Mouse (Mus musculus) T-cell, adult 2 months (primary cell): Measurements from ENCODE around the gene Foxm1.
"Not testable (repeated sequence)": the region's sequence is repeated elsewhere in the genome, so short reads cannot be mapped to it uniquely, and the experiment has no call there.

ENCODE experiments used
- DNase-seq: peaks from one replicate; pipeline ENCODE4 v3.0.0; 2022; ENCODE audit warnings: low spot score

Gene Foxm1

DNA sequence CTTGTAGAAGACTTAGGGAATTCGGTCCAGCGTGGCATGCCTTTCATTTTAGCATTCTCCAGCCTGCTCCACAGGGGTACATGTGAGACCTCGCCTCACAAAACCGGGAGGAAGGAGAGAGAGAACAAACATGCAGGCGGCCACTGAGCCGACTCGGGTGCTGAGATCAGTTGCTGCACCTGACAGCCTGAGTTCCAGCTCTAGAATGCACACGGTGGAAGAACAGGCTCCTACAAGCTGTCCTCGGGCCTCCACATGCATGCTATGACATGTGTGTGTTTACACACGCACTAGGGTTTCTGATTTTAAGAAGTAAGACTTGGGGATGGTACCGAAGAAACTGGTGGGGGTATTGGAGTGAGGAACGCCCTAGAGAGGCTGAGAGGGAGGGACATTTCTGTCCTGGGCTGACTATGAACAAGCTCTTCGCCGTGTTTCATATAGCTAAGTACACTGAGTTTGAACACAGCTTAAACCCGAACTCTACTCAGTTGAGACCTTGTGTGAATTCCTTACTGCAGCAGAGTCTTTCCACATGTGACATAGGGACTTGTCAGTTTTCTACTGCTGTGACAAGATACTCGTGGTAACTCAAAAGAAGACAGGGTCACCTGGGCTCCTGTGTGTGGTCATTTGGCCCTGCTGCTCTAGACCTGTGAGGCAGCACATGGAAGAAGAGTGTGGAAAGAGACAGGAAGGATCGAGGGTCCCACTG, 13.8 kb downstream of the Foxm1 start:
- no peak for DNase-seq

DNA sequence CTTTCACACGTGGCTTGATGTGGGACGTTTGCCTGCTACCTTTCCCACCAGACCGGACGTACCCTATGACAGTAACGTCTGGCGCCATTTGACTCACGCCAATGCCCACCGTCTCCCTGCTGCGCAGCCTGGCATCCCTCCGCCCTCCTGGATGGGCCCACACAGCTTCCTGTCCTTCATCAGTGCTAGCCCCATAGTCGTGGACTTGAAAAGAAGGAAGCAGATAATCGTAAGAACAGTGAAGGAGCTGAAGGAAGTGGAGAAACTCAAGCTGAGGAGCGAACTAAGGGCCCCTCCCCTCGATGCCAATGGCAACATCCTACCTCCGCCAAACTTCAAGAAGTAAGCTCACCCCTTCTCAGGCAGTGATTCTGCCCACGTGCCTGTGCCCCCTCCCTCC, 16.9 kb downstream of the Foxm1 start:
- DNase-seq: no peak

DNA sequence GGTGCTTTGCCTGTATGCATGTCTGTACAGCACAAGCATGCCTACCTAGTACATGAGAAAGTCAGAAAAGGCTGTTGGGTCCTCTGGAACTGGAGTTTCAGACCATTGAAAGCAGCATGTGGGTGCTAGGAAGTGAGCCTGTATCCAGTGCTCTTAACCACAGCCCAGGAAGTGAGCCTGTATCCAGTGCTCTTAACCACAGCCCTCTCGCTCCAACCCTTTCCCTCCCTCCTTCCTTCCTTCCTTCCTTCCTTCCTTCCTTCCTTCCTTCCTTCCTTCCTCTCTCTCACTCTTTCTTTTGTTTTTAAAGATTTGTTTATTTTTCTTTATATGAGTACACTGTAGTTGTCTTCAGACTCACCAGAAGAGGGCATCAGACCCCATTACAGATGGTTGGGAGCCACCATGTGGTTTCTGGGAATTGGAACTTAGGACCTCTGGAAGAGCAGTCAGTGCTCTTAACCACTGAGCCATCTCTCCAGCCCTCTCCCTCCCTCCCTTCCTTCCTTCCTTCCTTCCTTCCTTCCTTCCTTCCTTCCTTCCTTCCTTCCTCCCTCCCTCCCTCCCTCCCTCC, 17.9 kb downstream of the Foxm1 start:
- not testable (repeated sequence) for DNase-seq

DNA sequence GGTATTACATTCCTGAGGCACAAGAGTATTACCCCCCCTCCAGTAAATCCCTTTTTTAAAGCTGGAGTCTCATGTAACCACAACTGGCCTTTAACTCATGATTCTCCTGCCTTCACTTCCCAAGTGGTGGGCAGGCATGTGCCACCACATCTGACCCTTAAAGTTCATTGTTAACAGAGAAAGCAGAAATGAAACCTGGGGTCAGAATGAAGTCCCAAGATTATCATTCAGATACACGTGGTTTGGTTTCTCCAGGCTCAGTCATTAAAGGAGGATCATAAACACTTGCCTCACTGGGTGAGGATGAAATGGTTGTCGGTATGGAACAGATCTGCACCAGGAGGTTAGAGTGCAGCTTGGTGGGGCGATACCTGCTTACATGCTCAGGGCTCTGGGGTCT, 18.5 kb downstream of the Foxm1 start:
- no peak for DNase-seq

DNA sequence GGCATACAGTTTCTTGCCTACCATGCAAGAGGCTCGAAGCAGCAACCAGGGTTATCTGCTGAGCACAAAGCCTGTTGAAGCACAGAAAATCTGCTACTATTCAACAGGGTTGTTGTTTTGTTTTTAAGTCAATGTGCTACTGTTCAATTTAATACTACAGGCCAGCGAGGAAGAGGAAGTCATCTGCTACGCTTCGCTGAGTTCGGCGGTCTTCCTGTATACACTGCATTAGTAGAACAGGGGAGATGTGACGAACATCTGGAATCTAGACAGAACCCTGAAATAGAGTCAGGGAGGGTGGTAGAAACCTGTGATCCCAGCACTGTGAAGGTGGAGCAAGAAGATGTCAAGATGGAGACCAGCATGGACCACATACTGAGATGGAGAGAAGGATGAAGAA, 21.0 kb downstream of the Foxm1 start:
- no peak for DNase-seq

DNA sequence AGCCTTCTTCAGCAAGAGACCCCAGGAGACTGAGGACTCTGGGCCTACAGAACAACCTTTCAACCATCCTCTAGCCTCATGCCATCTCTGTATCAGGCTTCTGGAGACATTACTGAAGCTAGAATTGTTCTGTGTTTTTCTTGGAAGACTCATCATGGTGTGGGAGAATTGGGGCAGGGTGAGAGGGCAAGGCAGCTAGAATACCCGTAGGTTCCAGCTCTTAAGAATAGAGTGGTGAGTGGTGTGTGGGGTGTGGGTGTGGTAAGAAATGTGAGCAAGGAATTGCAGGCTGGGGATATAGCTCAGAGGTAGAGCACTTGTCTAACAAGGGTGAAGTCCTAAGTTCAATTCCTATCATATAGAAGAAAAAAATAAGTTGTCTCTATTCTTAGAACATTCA, 22.3 kb downstream of the Foxm1 start:
- DNase-seq: no peak

DNA sequence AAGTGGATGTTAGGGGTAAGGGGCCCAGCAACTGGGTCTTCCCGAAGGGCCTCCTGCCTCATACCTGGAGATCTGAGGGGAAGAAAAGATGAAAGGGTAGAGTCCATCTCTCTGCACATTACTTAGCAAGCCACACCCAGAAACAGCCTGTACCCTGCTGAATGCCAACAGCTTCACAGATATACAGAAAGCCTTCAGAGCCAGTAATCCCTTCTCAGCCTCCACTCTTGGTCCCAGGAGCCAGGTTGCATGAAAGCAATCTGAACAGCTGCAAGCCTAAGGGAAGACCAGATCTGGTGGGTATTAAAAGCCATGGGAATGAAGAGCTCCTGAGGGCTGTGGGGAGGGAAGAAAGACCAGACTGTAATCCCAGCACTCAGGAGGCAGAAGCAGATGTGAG, 26.4 kb downstream of the Foxm1 start:
- no peak for DNase-seq

DNA sequence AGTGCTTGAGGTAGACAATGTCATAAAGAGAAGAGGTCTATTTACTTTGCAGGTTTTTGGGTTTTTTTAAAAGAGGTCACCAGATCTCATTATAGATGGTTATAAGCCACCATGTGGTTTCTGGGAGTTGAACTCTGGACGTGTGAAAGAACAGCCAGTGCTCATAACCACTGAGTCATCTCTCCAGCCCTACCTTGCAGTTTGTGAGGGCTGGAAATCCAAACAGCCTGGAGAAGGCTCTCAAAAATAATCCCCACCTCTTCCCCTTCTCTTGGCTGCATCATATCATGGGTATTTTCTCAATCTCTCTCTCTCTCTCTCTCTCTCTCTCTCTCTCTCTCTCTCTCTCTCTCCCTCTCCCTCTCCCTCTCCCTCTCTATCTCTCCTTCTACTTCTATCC, 27.9 kb downstream of the Foxm1 start:
- DNase-seq: no peak

DNA sequence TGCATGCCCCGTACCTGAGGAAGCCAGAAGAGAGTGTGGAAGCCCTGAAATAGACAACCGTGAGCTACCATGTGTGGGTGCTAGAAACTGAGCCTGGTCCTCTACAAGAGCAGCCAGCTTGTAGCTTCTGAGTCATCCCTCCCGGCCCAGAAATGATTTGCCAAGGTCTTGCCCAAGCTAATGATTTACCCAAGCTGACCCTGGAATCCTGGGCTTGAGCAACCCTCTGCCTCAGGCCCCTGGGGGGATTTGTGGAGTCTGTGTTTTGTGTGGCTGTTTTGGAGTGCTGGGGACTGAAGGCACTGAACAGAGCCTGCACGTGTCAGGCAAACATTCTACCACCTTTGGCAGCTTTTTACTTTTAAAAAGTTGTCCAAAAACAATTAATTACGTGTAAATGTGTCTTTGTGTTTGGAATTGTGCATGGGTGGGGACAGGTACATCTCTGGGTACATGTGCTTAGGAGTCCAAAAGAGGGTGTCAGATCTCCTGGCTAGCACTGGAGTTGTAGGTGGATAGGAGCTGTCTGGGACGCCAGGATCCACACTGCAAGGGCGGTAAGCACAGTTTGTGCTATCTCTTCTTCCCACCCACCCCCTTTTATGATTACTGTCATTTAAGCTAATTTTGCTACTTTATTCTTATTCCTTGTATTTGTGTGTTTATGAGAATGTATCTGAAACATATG, 35.0 kb downstream of the Foxm1 start:
- DNase-seq: no peak

DNA sequence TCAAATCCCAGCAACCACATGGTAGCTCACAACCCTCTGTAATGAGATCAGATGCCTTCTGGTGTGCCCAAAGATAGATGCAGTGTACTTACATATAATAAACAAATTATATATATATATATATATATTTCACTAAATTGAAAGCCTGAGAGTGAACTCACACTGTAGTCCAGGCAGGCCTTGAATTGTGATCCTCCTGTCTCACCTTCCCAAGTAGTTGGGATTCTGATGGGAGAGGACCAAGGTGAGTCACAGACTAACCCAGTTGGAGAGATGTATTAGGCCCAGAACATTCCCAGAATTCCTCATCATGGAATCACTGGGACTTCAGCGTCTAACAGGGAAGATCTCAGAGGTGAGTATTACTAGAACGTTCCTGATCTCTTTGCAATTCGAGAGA, 36.2 kb downstream of the Foxm1 start, which contains the start of gene Nrip2:
Nrip2 (plus strand) TSS at position 301 of the 400 bp plus-strand sequence.
- no peak for DNase-seq

DNA sequence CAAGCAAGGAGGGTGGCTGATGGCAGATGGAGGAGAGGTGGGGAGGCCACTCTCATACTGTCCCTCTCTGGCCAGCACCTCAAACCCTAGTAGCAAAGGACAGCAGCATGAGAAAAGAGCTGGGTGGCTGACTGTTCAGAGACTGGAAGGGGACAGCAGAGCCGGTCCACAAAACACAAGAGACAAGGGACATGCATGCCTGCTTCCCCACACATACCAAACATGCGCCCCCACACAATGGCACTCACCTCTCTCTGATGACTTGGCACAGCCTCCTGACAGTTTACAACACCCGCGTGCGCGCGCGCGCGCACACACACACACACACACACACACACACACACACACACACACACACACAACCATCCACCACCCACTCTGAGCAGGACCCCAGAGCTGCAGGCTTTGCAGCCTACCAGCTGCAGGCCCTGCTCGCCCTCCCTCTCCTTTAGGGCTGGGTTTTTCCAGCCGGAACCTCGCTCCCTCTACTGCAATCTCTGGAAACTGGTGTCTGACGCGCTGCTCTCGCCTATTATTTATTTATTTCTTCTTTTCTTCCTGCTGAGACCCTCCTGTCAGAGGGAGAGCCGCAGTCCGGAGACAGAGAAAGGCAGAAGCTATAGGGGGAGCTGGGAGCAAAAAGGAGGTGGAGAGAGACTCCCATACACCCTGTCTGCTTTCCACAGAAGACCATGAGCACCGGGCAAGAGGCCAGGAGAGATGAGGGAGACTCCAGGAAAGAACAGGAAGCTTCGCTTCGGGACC, 36.8 kb downstream of the Foxm1 start:
- no peak for DNase-seq

DNA sequence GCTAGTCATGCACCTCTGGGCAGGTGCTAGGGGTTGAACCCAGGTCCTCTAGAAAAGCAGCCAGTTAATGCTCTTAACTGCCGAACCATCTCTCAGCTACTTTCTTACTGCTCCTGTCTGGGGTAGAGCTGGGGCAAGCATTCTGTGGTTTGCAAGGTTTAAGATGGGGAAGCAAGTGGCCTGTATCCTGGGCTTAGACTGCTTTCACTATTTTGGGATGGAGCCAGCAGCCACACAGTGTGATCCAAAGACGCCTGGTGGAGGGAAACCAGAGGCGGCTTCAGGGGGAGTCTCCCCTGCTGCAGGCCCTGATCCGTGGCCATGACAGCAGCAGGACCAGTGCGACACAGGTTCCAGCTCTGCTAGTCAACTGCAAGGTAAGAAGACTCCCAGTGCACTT, 41.9 kb downstream of the Foxm1 start:
- DNase-seq: no peak

DNA sequence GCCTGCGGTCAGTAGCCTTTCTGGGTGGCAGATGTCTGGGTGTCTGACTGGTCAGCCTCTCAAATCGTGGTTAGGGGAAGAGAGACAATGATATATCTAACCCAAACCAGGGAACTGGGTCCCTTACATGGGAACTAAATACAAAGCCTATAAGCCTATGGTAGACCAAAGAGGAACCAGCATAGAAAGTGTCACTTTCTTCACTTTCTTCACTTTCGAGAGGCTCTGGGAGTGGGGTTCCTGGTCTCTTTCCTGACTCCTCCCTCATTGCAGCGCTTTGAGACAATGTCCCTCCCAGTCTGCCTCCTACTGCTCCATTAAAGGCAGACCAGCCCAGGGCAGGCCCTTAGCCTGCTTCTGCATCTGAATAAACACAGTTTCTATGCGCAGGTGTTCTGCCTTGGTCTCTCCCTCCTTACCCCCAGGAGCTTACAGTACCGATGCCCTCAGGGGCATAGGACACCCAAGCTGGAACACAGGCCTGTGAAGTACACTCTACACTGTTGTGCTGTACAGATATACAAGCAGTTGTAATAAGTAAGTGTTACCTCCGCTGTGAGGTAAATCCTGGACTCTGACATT, 45.9 kb downstream of the Foxm1 start:
- no peak for DNase-seq

DNA sequence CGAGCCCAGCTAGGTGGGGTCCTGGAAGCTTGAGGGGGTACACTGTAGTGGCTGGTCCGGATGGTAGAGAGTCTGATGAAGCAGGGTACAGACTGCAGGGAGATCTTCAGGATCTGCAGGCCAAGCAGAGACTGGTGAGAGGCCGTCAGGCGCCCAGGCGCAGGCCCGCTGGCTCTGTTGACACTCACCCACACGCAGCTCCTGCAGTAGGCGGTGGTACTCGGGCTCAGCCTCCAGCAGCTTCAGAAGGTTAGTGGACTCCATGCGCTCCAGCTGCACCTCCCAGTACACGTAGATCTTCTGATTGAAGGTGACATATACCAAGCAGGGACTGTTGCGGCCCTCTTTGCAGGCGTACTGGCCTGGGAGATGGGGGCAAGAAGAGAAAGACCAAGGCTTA, 47.5 kb downstream of the Foxm1 start:
- no peak for DNase-seq

DNA sequence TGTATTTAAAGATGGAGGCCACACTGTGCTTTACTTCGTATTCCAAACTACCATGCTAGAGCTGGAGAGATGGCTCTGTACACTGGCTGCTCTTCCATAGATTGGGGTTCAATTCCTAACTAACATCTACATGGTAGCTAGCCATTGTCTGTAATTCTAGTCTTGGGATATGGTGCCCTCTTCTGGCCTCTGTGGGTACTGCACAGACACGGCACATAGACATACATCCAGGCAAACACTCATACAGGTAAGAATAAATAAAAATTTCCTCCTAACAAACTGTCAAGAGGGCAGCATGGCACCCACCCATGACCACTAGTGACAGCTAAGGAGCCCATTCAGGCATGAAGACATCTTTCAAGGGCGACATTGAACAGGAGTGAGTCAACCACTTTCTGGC, 48.3 kb downstream of the Foxm1 start:
- peak; percentile 53 for DNase-seq

DNA sequence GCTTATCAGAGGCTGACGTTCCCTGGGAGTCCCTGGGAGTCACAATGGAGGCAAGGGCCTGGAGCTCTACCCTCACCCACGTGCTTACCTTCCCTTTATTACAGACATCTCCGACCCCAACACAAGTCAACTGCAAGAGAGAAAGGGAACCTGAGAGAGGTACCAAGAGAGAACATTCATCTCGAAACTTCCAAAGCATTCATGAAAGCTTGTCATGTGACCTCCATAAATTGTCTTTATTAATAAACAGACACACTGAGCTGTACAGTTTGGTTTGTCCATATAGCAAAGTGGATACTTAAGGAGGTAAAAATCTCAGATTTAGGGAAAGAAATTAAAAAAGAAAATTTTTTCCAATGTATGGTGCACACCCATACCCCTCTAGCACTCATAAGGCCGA, 53.4 kb downstream of the Foxm1 start:
- no peak for DNase-seq

DNA sequence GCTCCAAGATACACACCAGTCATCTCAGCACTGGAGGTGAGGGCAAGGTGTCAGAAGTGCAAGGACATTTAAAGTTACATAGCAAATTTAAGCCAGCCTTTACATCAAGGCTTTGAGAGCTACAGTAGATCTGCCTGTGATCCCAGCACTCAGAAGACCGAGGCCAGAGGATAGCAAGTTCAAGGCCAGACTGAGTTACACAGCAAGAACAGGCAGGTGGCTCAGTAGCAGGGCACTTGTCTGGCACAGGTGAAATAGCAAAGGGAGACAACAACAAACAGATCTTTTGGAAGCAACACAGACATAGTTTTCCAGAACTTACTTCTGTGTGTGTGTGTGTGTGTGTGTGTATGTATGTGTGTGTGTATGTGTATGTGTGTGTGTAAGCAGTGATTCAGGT, 55.3 kb downstream of the Foxm1 start:
- no peak for DNase-seq

DNA sequence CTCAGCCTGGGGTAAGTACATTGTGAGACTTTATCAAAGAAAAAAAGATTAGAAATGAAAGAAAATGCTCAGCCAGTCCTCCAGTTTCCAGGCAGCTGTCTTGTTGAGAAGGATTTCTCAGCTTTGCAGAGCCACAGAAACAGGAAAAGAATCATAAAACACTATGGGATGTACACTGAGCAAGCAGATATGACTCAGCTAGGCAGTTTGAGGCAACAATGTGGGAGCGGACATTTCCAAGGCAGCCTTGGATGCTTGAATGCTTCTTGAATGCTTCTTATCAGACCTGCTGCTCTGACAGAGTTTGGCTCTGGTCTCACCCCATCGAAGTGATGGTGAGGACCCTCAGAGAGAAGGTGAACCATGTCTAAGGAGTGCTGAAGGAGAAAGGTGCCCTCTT, 58.3 kb downstream of the Foxm1 start:
- DNase-seq: no peak

DNA sequence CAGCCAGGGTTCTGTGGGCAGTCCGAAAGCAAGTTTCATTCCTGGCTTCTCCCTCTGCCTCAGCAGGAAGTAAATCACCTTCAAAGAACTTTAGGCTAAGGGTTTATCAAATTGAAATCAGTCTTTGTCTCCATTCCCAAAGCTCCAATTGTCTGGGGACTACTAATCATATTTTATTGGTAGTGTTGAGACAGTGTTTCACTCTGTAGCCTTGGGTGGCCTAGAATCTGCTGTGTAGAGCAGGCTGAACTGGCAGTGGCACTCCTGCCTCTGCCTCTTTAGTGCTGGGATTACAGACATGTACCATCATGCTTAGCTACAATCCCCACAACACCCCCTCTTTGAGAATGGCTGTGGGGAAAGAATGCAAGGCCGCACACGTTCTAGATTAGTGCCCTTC, 58.7 kb downstream of the Foxm1 start:
- no peak for DNase-seq

DNA sequence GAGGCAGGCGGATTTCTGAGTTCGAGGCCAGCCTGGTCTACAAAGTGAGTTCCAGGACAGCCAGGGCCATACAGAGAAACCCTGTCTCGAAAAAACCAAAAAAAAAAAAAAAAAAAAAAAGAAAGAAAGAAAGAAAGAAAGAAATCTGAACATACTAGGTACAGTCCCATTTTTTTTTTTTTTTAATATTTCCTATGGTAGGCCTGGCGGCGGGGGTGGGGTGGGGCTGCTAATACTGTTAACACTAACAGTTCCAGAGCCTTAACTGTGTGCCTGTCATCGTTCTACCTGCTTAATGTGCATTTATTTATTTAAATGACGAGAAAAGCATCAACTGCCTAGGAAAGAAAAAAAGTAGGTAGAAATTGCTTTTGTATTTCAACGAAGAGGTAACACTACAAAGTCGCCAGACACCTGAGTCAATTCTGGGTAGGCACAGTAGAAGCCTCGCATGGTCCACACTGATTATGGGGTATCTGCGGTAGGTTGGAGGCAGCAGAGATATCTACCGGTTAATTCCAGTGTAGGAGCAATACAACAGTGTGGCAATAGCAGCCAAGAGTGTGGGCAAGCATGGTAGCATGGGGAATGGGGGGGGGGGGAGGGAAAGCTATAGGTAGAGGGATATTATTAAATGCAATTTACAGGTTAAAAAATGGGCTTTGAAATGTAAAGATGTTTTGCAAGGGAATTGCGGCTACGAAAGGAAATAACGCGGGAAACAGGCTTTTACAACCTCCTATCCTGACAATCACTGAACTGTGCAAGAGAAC, 60.9 kb downstream of the Foxm1 start:
- DNase-seq: no peak

DNA sequence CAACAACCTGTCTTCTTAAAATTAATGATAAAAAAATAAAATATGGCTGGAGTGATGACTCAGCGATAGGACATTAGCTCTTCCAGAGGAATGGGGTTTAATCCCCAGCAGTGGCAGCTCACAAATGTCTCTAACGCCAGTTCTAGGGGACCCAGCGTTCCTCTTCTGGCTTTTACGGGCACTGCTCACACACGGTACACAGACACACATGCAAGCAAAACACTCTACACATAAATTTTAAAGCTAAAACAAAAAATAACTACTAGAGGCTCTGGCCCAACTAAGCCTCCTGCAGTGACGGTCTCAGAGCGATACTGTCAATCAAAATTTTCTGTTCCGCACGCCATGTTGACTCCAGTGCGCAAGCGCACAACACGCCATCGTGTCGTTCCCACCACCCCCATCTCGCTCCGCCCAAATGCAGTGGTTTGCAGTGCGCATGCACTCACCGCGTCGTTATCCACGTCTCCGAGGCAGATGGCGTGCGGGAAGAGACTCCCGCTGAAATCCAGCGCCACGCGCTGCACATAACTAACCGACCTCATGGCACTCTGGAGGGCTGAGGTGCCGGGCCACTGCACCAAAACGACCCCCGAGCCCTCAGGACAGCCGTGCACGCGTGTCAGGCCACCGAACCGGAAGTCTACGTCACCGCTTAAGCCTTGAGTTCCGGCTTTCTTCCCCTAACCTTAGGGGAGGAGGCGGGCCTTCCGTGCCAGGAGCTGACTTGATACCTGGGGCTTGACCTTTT, 61.7 kb downstream of the Foxm1 start, which contains the start of gene Itfg2:
Itfg2 (minus strand) TSS at position 663 of the 751 bp plus-strand sequence.
- peak; percentile 96 for DNase-seq
